In genomic region chr6:31411017-31411416, GRCm38 (mm10) we compare ENCODE assay signal across 29 mouse cellular contexts. TPM values are rescaled to one million over a fixed set of nuclear protein-coding genes. Genes with fewer than 3 reads are reported as not detected.
DNase-seq lines count a peak whose midpoint lies in the region; ATAC-seq lines count a peak whose summit lies in the region.
"Had no signal": no experiment of that assay in that cellular context is flagged by ENCODE, and none has a peak within 500 bp of the region (broad histone marks: within the 10 kb centered on the region; RNA-seq: fewer than 3 reads in every experiment).

No protein-coding gene starts in this region.

- no peak overlapping the region for H3K27ac ChIP-seq in forebrain, embryonic 14.5 days (ENCODE audit: low read depth, low read length)
- H3K27ac ChIP-seq in forebrain, embryonic 15.5 days (replicated peaks), result no peak overlapping the region
- no peak overlapping the region for H3K27ac ChIP-seq in liver, embryonic 12.5 days
- H3K27ac ChIP-seq: embryonic facial prominence, embryonic 10.5 days; embryonic facial prominence, embryonic 13.5 days; forebrain, embryonic 12.5 days; gastrocnemius, adult 2 months; heart, embryonic 15.5 days; hindbrain, embryonic 10.5 days; hindbrain, embryonic 14.5 days had no signal

- H3K36me3 ChIP-seq in forebrain, embryonic 14.5 days (ENCODE audit: control insufficient read depth, insufficient read depth, low read length), result no peaks in the 10 kb centered on the region
- no peaks in the 10 kb centered on the region for H3K36me3 ChIP-seq in forebrain, embryonic 15.5 days
- H3K36me3 ChIP-seq in liver, embryonic 12.5 days, result no peaks in the 10 kb centered on the region
- H3K36me3 ChIP-seq: embryonic facial prominence, embryonic 10.5 days; embryonic facial prominence, embryonic 13.5 days; forebrain, embryonic 12.5 days; heart, embryonic 12.5 days; heart, embryonic 15.5 days; hindbrain, embryonic 10.5 days had no signal

- no peak overlapping the region for H3K4me3 ChIP-seq in forebrain, embryonic 14.5 days (ENCODE audit: low read depth, low read length)
- H3K4me3 ChIP-seq in forebrain, embryonic 15.5 days, result no peak overlapping the region
- no peak overlapping the region for H3K4me3 ChIP-seq in liver, embryonic 12.5 days
- H3K4me3 ChIP-seq: embryonic facial prominence, embryonic 10.5 days; embryonic facial prominence, embryonic 13.5 days; erythroblast, embryonic 14.5 days; forebrain, embryonic 12.5 days; gastrocnemius, adult 2 months; heart, embryonic 12.5 days; heart, embryonic 15.5 days; hindbrain, embryonic 10.5 days had no signal

- peak; percentile 10 for DNase-seq in forebrain, embryonic 14.5 days (ENCODE audit: low spot score)
- no peak for DNase-seq in liver
- no peak for DNase-seq in gastrocnemius, adult 8-10 months (ENCODE audit: low spot score in 2 of 2)
- DNase-seq: adrenal gland, adult 2 months; adrenal gland, postnatal 14 days; B cell, adult 2 months; cerebellum, adult 11-12 months; cerebellum, adult 8-10 months; cerebellum, postnatal 36 days; embryo, embryonic 11 days; forebrain, postnatal 0 days; gastrocnemius, adult 2 months; gastrocnemius, postnatal 25 days; heart, adult 18-20 months; heart, postnatal 10 days; heart, postnatal 36 days had no signal

- peaks cover 8% of the 10 kb centered on the region for H3K4me1 ChIP-seq in forebrain, embryonic 14.5 days (ENCODE audit: control insufficient read depth, insufficient read depth, low read length)
- peaks cover 41% of the 10 kb centered on the region for H3K4me1 ChIP-seq in forebrain, embryonic 15.5 days
- peaks cover 65% of the 10 kb centered on the region for H3K4me1 ChIP-seq in liver, embryonic 12.5 days

- no peaks in the 10 kb centered on the region for H3K27me3 ChIP-seq in forebrain, embryonic 14.5 days (replicated peaks; ENCODE audit: control insufficient read depth, insufficient read depth, low read length)
- H3K27me3 ChIP-seq in forebrain, embryonic 15.5 days, result no peaks in the 10 kb centered on the region
- H3K27me3 ChIP-seq in liver, embryonic 12.5 days (replicated peaks), result no peaks in the 10 kb centered on the region
- H3K27me3 ChIP-seq: CH12.LX; embryonic facial prominence, embryonic 13.5 days; forebrain, embryonic 12.5 days; heart, embryonic 12.5 days; heart, embryonic 15.5 days had no signal

- H3K4me2 ChIP-seq in forebrain, embryonic 14.5 days (ENCODE audit: low read length), result no peak overlapping the region
- H3K4me2 ChIP-seq in forebrain, embryonic 15.5 days (replicated peaks), result no peak overlapping the region
- no peak overlapping the region; the same call in 1 of the 2 replicates for H3K4me2 ChIP-seq in liver, embryonic 12.5 days
- H3K4me2 ChIP-seq: embryonic facial prominence, embryonic 13.5 days; forebrain, embryonic 12.5 days; heart, embryonic 12.5 days; heart, embryonic 15.5 days; hindbrain, embryonic 14.5 days had no signal

- ATAC-seq in forebrain, embryonic 14.5 days, result no peak
- ATAC-seq in forebrain, embryonic 15.5 days (replicated peaks), result no peak
- peak; percentile 61; the same call in 1 of the 2 replicates for ATAC-seq in liver, embryonic 12.5 days
- ATAC-seq in megakaryocyte-erythroid progenitor cell, adult 5-6 weeks (replicated peaks; ENCODE audit: low FRiP score, low TSS enrichment, poor library complexity, severe bottlenecking), result 0 out of 2 replicates have a peak, but pooled peaks have one; percentile 65
- ATAC-seq: forebrain, postnatal 0 days had no signal

- H3K9me3 ChIP-seq in forebrain, embryonic 14.5 days (replicated peaks; ENCODE audit: control insufficient read depth, low read length), result no peaks in the 10 kb centered on the region
- H3K9me3 ChIP-seq in forebrain, embryonic 15.5 days, result no peaks in the 10 kb centered on the region
- H3K9me3 ChIP-seq in liver, embryonic 12.5 days (replicated peaks), result no peaks in the 10 kb centered on the region
- H3K9me3 ChIP-seq: embryonic facial prominence, embryonic 10.5 days; embryonic facial prominence, embryonic 13.5 days; forebrain, embryonic 12.5 days; G1E; heart, embryonic 12.5 days; heart, embryonic 15.5 days; hindbrain, embryonic 10.5 days had no signal

- WGBS in forebrain, embryonic 14.5 days, result 55% methylated on average over 1 of the region's 1 CpGs
- WGBS in forebrain, embryonic 15.5 days, result 45% methylated on average over 1 of the region's 1 CpGs
- 26% methylated on average over 1 of the region's 1 CpGs for WGBS in liver, embryonic 12.5 days (ENCODE audit: insufficient replicate concordance)

- no peak overlapping the region for H3K9ac ChIP-seq in forebrain, embryonic 14.5 days (ENCODE audit: low read length)
- H3K9ac ChIP-seq in forebrain, embryonic 15.5 days (replicated peaks), result no peak overlapping the region
- H3K9ac ChIP-seq in liver, embryonic 12.5 days, result no peak overlapping the region
- H3K9ac ChIP-seq: embryonic facial prominence, embryonic 13.5 days; forebrain, embryonic 12.5 days; forebrain, postnatal 0 days; heart, embryonic 12.5 days; heart, embryonic 15.5 days; hindbrain, embryonic 14.5 days had no signal

RNA-seq across cellular contexts. Expression of gene Mkln1, which starts 12.5 kb away (rescaled TPM):
- 156 and 167 TPM in 2 replicates for polyA plus RNA-seq in forebrain, embryonic 14.5 days (2014; fragmentation: Nextera tagmentation; extraction: Ambion mirVana)
- 152 and 153 TPM in 2 replicates for polyA plus RNA-seq in forebrain, embryonic 15.5 days (2015; fragmentation: Nextera tagmentation; extraction: Ambion mirVana)
- polyA plus RNA-seq in liver, embryonic 12.5 days (2016; fragmentation: Nextera tagmentation; extraction: Ambion mirVana), result 175 and 177 TPM in 2 replicates
- 130 and 141 TPM in 2 replicates for total RNA-seq in megakaryocyte-erythroid progenitor cell, adult 5-6 weeks (2014; fragmentation: Nextera tagmentation)
- 186 and 215 TPM in 2 replicates for total RNA-seq in megakaryocyte-erythroid progenitor cell, adult 5-6 weeks (2017)
- total RNA-seq in gastrocnemius, adult 8-10 months (2022), result 100 to 1,000 TPM; 145 to 178 (median 153) TPM

Comparison
In these comparisons a context has a peak if more than half of its experiments do, and no peak if none do; other contexts are left out.
1. ATAC-seq: peak in liver, embryonic 12.5 days (single experiment) and megakaryocyte-erythroid progenitor cell, adult 5-6 weeks (single experiment); none in forebrain, embryonic 14.5 days (single experiment) and forebrain, embryonic 15.5 days (single experiment).